Mouse (Mus musculus): ENCODE measurements at regions not wholly inside any gene's neighbourhood (a gene's known extent, or its start where the extent isn't known, plus 50 kb on each side); places are given as distances from the start of the nearest gene placed in this dataset.

- ATAC-seq (ENCODE audit: borderline replicate concordance, extremely low read depth, low FRiP score, low TSS enrichment), result no peak
- Histone ChIP-seq H3K4me1 (no peaks in the 10 kb centered on the region), H3K36me3 (no peaks in the 10 kb centered on the region), H3K9ac (no peak overlapping the region), H3K9me3 (no peaks in the 10 kb centered on the region), H3K27me3 (no peaks in the 10 kb centered on the region), H3K4me2 (no peak overlapping the region), H3K27ac (no peak overlapping the region), H3K4me3 (no peak overlapping the region)
- 97% methylated on average over 10 of the region's 10 CpGs for WGBS
Observed at GRCm38 (mm10) chr10:66745871-66746270, 350.1 kb upstream of the Jmjd1c start.

DNA sequence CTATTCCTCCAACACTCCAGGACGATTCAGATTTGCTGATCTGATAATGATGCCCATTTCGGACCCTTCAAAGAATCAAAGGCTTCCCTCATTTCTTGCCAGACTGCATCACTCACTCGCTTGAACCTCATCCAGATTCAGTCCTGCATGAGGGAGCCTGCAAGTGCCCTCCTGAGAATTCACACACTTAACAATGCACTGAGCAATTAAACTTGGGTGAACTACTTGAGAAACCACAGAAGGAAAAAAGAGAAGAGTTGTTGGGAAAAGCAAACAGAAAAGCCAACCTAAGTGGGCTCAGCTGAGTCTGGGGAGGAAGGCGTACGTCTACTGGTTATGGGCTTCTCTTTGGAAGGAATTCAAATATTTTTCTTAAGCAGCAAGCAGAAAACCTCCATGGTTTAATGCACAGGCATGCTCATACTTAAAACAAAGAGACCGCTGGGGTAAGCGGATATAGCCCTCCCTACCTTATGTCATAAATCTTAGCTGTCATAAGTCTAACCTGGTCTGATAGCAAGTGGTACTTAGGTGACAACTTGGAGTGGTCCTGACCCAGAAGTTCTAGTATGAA lies 343.6 kb upstream of the Jmjd1c start:
- 0 out of 2 replicates have a peak overlapping the region, but pooled peaks have one; percentile 21 for H3K27ac ChIP-seq
- 0 out of 2 replicates have a peak, but pooled peaks cover 7% of the 10 kb centered on the region for H3K4me1 ChIP-seq
- H3K9ac ChIP-seq, result no peak overlapping the region
- H3K4me3 ChIP-seq, result no peak overlapping the region
- 58% methylated on average over 7 of the region's 7 CpGs for WGBS
- no peaks in the 10 kb centered on the region for H3K27me3 ChIP-seq
- H3K4me2 ChIP-seq, result no peak overlapping the region
- no peaks in the 10 kb centered on the region for H3K9me3 ChIP-seq
- H3K36me3 ChIP-seq, result no peaks in the 10 kb centered on the region
- ATAC-seq (ENCODE audit: borderline replicate concordance, extremely low read depth, low FRiP score, low TSS enrichment), result peak; percentile 85

GRCm38 (mm10) chr10:66756866-66757265 lies 339.1 kb upstream of the Jmjd1c start:
- Histone ChIP-seq H3K27ac (no peak overlapping the region), H3K4me3 (no peak overlapping the region), H3K9ac (no peak overlapping the region), H3K4me1 (no peaks in the 10 kb centered on the region), H3K27me3 (no peaks in the 10 kb centered on the region), H3K36me3 (no peaks in the 10 kb centered on the region), H3K9me3 (no peaks in the 10 kb centered on the region), H3K4me2 (no peak overlapping the region)
- 68% methylated on average over 4 of the region's 4 CpGs for WGBS
- no peak for ATAC-seq (ENCODE audit: borderline replicate concordance, extremely low read depth, low FRiP score, low TSS enrichment)

- H3K27me3 ChIP-seq, result no peaks in the 10 kb centered on the region
- 0 out of 2 replicates have a peak overlapping the region, but pooled peaks have one; percentile 9 for H3K4me2 ChIP-seq
- peaks cover 10% of the 10 kb centered on the region; the same call in 1 of the 2 replicates for H3K9me3 ChIP-seq
- no peaks in the 10 kb centered on the region for H3K4me1 ChIP-seq
- H3K36me3 ChIP-seq, result no peaks in the 10 kb centered on the region
- no peak overlapping the region for H3K27ac ChIP-seq
- 31% methylated on average over 21 of the region's 21 CpGs for WGBS
- no peak overlapping the region for H3K4me3 ChIP-seq
- no peak for ATAC-seq (ENCODE audit: borderline replicate concordance, extremely low read depth, low FRiP score, low TSS enrichment)
- no peak overlapping the region for H3K9ac ChIP-seq
Observed at GRCm38 (mm10) chr10:66770161-66771030, 325.5 kb upstream of the Jmjd1c start.

DNA sequence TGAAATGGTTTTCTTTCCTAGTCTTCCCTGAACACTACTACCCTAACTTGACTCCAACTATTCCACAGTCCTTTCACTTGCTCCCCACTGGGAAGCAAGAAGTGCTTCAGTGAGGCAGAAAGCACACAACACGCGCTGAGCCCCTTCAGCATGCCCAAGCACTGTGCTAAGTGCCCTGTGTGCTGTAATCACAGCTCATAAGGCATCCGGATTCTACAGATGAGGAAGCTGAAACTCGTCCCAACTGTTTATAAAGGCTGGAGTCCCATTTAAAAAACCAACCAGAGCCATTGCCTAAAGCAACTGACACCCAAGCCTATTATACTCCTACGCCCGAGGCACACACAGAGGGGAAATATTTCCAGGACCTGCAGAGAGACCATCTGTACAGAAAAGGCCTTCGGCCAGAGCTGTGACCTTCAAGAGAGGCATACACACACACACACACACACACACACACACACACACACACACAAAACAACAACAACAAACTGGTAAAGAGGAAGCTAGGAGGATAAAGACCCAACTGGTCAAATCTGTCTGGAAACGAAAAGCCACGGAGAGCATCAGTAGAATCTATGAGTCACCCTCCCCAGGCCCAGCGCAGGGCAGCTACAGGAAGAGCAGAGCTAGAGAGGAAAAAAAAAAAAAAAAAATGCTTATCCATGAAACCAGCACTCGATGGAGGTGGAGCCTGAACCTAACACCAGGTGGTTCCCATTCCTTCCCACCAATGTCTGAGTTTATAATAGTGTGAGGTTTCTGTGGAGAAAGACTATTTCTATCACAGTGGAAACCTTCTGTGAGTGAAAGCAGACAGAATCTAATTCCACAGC lies 315.4 kb upstream of the Jmjd1c start:
- Histone ChIP-seq H3K36me3 (no peaks in the 10 kb centered on the region), H3K4me1 (no peaks in the 10 kb centered on the region), H3K27me3 (no peaks in the 10 kb centered on the region), H3K9me3 (no peaks in the 10 kb centered on the region), H3K4me3 (no peak overlapping the region), H3K27ac (no peak overlapping the region), H3K4me2 (no peak overlapping the region), H3K9ac (no peak overlapping the region)
- no peak for ATAC-seq (ENCODE audit: borderline replicate concordance, extremely low read depth, low FRiP score, low TSS enrichment)
- 60% methylated on average over 11 of the region's 11 CpGs for WGBS

DNA sequence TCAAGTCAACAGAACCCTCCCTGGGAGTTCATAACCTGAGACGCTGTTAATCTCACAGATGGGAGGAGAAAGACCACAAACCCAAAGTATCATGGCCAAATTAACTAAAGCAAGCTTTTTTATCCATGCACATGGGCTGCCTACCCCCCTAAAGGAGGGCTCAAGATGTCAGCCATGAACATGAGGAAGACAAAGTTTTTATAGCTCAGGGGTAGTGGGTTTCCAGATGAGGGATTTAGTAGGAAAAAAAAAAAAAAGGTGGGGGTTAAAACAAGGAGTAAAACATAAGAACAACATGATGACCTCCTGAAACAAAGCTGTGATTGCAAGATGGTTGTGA lies 314.8 kb upstream of the Jmjd1c start:
- Histone ChIP-seq H3K27ac (no peak overlapping the region), H3K9me3 (no peaks in the 10 kb centered on the region), H3K4me1 (no peaks in the 10 kb centered on the region), H3K27me3 (no peaks in the 10 kb centered on the region), H3K9ac (no peak overlapping the region), H3K4me3 (no peak overlapping the region), H3K4me2 (no peak overlapping the region), H3K36me3 (no peaks in the 10 kb centered on the region)
- no peak for ATAC-seq (ENCODE audit: borderline replicate concordance, extremely low read depth, low FRiP score, low TSS enrichment)
- WGBS, result 44% methylated on average over 1 of the region's 1 CpGs

GRCm38 (mm10) chr10:66782025-66782424 lies 313.9 kb upstream of the Jmjd1c start:
- Histone ChIP-seq H3K9ac (no peak overlapping the region), H3K36me3 (no peaks in the 10 kb centered on the region), H3K4me1 (no peaks in the 10 kb centered on the region), H3K4me2 (no peak overlapping the region), H3K27ac (no peak overlapping the region), H3K4me3 (no peak overlapping the region), H3K27me3 (no peaks in the 10 kb centered on the region), H3K9me3 (no peaks in the 10 kb centered on the region)
- ATAC-seq (ENCODE audit: borderline replicate concordance, extremely low read depth, low FRiP score, low TSS enrichment), result no peak
- 91% methylated on average over 5 of the region's 5 CpGs for WGBS

DNA sequence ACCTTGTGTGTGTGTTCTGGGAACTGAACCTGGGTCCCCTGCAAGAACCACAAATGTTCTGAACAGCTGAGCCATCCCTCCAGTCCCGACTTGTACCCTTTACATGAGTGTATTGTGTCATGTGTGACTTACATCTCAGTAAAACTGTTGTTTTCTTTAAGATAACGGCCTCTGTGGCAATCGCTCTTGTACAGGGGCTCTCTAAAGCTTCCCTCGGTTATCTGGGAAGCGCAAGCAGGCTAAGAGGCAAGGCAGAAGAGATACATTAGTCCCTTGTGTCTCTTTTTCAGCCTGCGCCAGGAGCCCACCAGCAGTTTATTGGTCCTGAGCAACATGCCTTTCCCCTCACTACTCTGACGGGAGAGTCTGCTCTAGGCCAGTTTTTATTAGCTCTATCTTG lies 308.1 kb upstream of the Jmjd1c start:
- no peaks in the 10 kb centered on the region for H3K4me1 ChIP-seq
- WGBS, result 67% methylated on average over 7 of the region's 7 CpGs
- no peaks in the 10 kb centered on the region for H3K9me3 ChIP-seq
- H3K27me3 ChIP-seq, result no peaks in the 10 kb centered on the region
- ATAC-seq (ENCODE audit: borderline replicate concordance, extremely low read depth, low FRiP score, low TSS enrichment), result no peak
- H3K27ac ChIP-seq, result no peak overlapping the region
- H3K4me3 ChIP-seq, result no peak overlapping the region
- H3K9ac ChIP-seq, result no peak overlapping the region
- no peak overlapping the region for H3K4me2 ChIP-seq
- no peaks in the 10 kb centered on the region for H3K36me3 ChIP-seq

DNA sequence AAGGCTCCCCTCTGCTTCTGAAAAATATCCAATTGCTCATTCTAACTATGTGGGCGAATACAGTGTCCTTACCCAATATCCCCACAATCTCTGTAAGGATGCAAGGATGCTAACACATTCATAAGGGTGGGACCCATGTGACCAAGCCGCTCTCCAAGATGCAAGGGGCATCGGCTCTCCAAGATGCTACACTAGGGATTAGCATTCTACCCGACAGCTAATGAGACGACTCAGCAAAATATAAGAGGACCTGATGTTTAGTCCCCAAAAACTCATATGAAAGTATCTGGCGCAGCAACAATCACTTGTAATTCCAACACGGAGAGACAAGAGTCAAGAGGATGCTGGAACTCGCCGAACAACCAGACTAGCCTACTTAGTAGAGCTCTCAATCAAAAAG lies 299.6 kb upstream of the Jmjd1c start:
- Histone ChIP-seq H3K36me3 (no peaks in the 10 kb centered on the region), H3K4me3 (no peak overlapping the region), H3K9me3 (no peaks in the 10 kb centered on the region), H3K9ac (no peak overlapping the region), H3K27me3 (no peaks in the 10 kb centered on the region), H3K4me1 (no peaks in the 10 kb centered on the region), H3K27ac (no peak overlapping the region), H3K4me2 (no peak overlapping the region)
- ATAC-seq (ENCODE audit: borderline replicate concordance, extremely low read depth, low FRiP score, low TSS enrichment), result no peak
- WGBS, result 80% methylated on average over 9 of the region's 9 CpGs

GRCm38 (mm10) chr10:66802691-66803090 lies 293.2 kb upstream of the Jmjd1c start:
- no peaks in the 10 kb centered on the region for H3K9me3 ChIP-seq
- no peaks in the 10 kb centered on the region for H3K4me1 ChIP-seq
- no peaks in the 10 kb centered on the region for H3K27me3 ChIP-seq
- no peak overlapping the region for H3K27ac ChIP-seq
- no peak overlapping the region for H3K4me3 ChIP-seq
- WGBS, result 56% methylated on average over 1 of the region's 1 CpGs
- no peak for ATAC-seq (ENCODE audit: borderline replicate concordance, extremely low read depth, low FRiP score, low TSS enrichment)
- no peak overlapping the region for H3K9ac ChIP-seq
- no peaks in the 10 kb centered on the region for H3K36me3 ChIP-seq
- H3K4me2 ChIP-seq, result no peak overlapping the region

- Histone ChIP-seq H3K9ac (no peak overlapping the region), H3K27ac (no peak overlapping the region), H3K4me3 (no peak overlapping the region), H3K9me3 (no peaks in the 10 kb centered on the region), H3K36me3 (no peaks in the 10 kb centered on the region), H3K27me3 (no peaks in the 10 kb centered on the region), H3K4me1 (no peaks in the 10 kb centered on the region), H3K4me2 (no peak overlapping the region)
- ATAC-seq (ENCODE audit: borderline replicate concordance, extremely low read depth, low FRiP score, low TSS enrichment), result no peak
- WGBS, result 44% methylated on average over 16 of the region's 16 CpGs
Observed at GRCm38 (mm10) chr10:66807261-66807968, 288.5 kb upstream of the Jmjd1c start.

Data from lung, embryonic 15.5 days (tissue).